Mouse (Mus musculus): ENCODE data around the gene Zfp524.
A peak's percentile ranks its signal among the peaks of the same experiment; 100 is the strongest.
"Not testable (repeated sequence)": the region's sequence is repeated elsewhere in the genome, so short reads cannot be mapped to it uniquely, and the experiment has no call there.

The Zfp524 gene

GRCm38 (mm10) chr7:5014251-5015117 lies at the start of gene Zfp524, which contains the start of gene Fiz1:
TSS of gene Zfp524 (plus strand) at chr7:5014415.
TSS of gene Fiz1 (minus strand) at chr7:5014697.
- DNase-seq (ENCODE audit: low spot score) = peak; percentile 99

- no peak for DNase-seq (ENCODE audit: low spot score)
Observed at GRCm38 (mm10) chr7:4964988-4965387, 49.2 kb upstream of the Zfp524 start.

- DNase-seq (ENCODE audit: low spot score) = no peak
Observed at GRCm38 (mm10) chr7:4971068-4971467, 43.1 kb upstream of the Zfp524 start, which contains the start of gene Sbk3. TSS of gene Sbk3 (minus strand) at chr7:4971168.

- no peak for DNase-seq (ENCODE audit: low spot score)
Observed at GRCm38 (mm10) chr7:4971710-4972109, 42.5 kb upstream of the Zfp524 start.

- no peak for DNase-seq (ENCODE audit: low spot score)
Observed at GRCm38 (mm10) chr7:4972321-4973047, 41.7 kb upstream of the Zfp524 start.

GRCm38 (mm10) chr7:4975455-4975854 lies 38.8 kb upstream of the Zfp524 start:
- no peak for DNase-seq (ENCODE audit: low spot score)

- DNase-seq (ENCODE audit: low spot score) = no peak
Observed at GRCm38 (mm10) chr7:4976832-4977231, 37.4 kb upstream of the Zfp524 start.

GRCm38 (mm10) chr7:4988250-4988649 lies 26.0 kb upstream of the Zfp524 start:
- DNase-seq (ENCODE audit: low spot score) = no peak

GRCm38 (mm10) chr7:4993347-4993998 lies 20.7 kb upstream of the Zfp524 start:
- no peak for DNase-seq (ENCODE audit: low spot score)

- no peak for DNase-seq (ENCODE audit: low spot score)
Observed at GRCm38 (mm10) chr7:4993999-4994788, 20.0 kb upstream of the Zfp524 start.

- no peak for DNase-seq (ENCODE audit: low spot score)
Observed at GRCm38 (mm10) chr7:4995268-4996002, 18.8 kb upstream of the Zfp524 start.

GRCm38 (mm10) chr7:4996003-4996895 lies 18.0 kb upstream of the Zfp524 start, which contains the start of gene Zfp579:
TSS of gene Zfp579 (minus strand) at chr7:4996158.
- DNase-seq (ENCODE audit: low spot score) = peak; percentile 94

- no peak for DNase-seq (ENCODE audit: low spot score)
Observed at GRCm38 (mm10) chr7:4996934-4997333, 17.3 kb upstream of the Zfp524 start.

GRCm38 (mm10) chr7:4999876-5000275 lies 14.3 kb upstream of the Zfp524 start:
- DNase-seq (ENCODE audit: low spot score) = no peak

GRCm38 (mm10) chr7:5002876-5003275 lies 11.3 kb upstream of the Zfp524 start:
- DNase-seq (ENCODE audit: low spot score) = not testable (repeated sequence)

- DNase-seq (ENCODE audit: low spot score) = no peak
Observed at GRCm38 (mm10) chr7:5008229-5008628, 6.0 kb upstream of the Zfp524 start.

- DNase-seq (ENCODE audit: low spot score) = no peak
Observed at GRCm38 (mm10) chr7:5012681-5013513, 1.3 kb upstream of the Zfp524 start.

GRCm38 (mm10) chr7:5015118-5016001 lies 1.1 kb downstream of the Zfp524 start, which contains the start of gene Gm44973:
TSS of gene Gm44973 (plus strand) at chr7:5015496.
- peak; percentile 94 for DNase-seq (ENCODE audit: low spot score)

Data from embryo, embryonic 10.5 days (tissue).